Mouse (Mus musculus) embryonic facial prominence, embryonic 15.5 days (tissue): Measurements from ENCODE around the gene Kdm5b. TPM values are rescaled to one million over a fixed set of nuclear protein-coding genes. Genes with fewer than 3 reads are reported as not detected.
A peak's percentile ranks its signal among the peaks of the same experiment; 100 is the strongest.
"Not testable (repeated sequence)": the region's sequence is repeated elsewhere in the genome, so short reads cannot be mapped to it uniquely, and the experiment has no call there.

Source experiments
- ATAC-seq: fragments of 200-750 bp; cut with Nextera tagmentation; 2 replicates; pipeline ENCODE4 v1.8.0; 2017; ENCODE audit warnings: low read depth, moderate TSS enrichment; ENCODE audit not compliant: insufficient number of reproducible peaks, low FRiP score, low TSS enrichment
- H3K27ac ChIP-seq: fragments of 300-500 bp; sonication (generic); replicated peaks from 2 replicates; pipeline ENCODE4 v1.5.1; 2015; ENCODE audit warnings: mild to moderate bottlenecking, inconsistent platforms
- H3K27me3 ChIP-seq: fragments of 300-500 bp; sonication (generic); 2 replicates; pipeline ENCODE4 v1.6.1; 2015; ENCODE audit warnings: inconsistent platforms
- H3K36me3 ChIP-seq: fragments of 300-500 bp; sonication (generic); 2 replicates; pipeline ENCODE4 v1.6.1; 2015; ENCODE audit warnings: mild to moderate bottlenecking, inconsistent platforms
- H3K4me1 ChIP-seq: fragments of 300-500 bp; sonication (generic); 2 replicates; pipeline ENCODE4 v1.6.1; 2015; ENCODE audit warnings: inconsistent platforms
- H3K4me2 ChIP-seq: fragments of 300-500 bp; sonication (generic); replicated peaks from 2 replicates; pipeline ENCODE4 v1.6.1; 2015; ENCODE audit warnings: mild to moderate bottlenecking, inconsistent platforms
- H3K4me3 ChIP-seq: fragments of 300-500 bp; sonication (generic); replicated peaks from 2 replicates; pipeline ENCODE4 v1.5.1; 2015; ENCODE audit warnings: mild to moderate bottlenecking, inconsistent platforms
- H3K9ac ChIP-seq: fragments of 300-500 bp; sonication (generic); 2 replicates; pipeline ENCODE4 v1.6.1; 2015; ENCODE audit warnings: inconsistent platforms
- H3K9me3 ChIP-seq: fragments of 300-500 bp; sonication (generic); replicated peaks from 2 replicates; pipeline ENCODE4 v1.6.1; 2016; ENCODE audit warnings: inconsistent platforms
- WGBS: fragments of 180-500 bp; shearing (Covaris S2); methylation state at CpG from one replicate; pipeline ENCODE4 v1.1.7; 2015; 5-methylcytosine and 5-hydroxymethylcytosine counted together
- polyA plus RNA-seq: library from polyadenylated mRNA; unstranded; fragments of >200 nt; fragmentation: Nextera tagmentation; extraction: Ambion mirVana; gene quantifications from 2 replicates; pipeline ENCODE4 v1.2.1, GENCODE M21; 2015

Kdm5b gene
- polyA plus RNA-seq, 1 experiment from 2014 or later, result 76.0 TPM

- no peaks in the 10 kb centered on the region for H3K27me3 ChIP-seq
- H3K4me3 ChIP-seq, result no peak overlapping the region
Observed at GRCm38 (mm10) chr1:134521163-134521562, 38.8 kb upstream of the Kdm5b start.

DNA sequence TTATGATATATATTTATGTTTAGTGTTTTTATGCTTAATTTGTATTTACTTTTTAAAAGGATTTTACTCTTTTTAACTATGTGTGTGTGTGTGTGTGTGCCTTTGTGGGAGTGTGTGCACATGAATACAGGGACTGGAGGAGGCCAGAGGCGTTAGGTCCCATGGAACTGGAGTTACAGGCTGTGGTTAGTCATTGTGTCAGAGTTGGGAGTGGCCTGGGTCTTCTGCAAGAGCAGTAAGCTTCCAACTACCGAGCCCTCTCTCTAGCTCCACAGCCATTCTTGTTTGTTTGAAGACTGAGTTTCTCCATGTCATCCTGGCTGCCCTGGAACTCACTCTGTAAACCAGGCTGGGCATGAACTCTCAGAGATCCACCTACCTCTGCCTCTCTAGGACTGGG lies 37.6 kb upstream of the Kdm5b start:
- H3K4me1 ChIP-seq, result no peaks in the 10 kb centered on the region
- no peak for ATAC-seq
- no peaks in the 10 kb centered on the region for H3K9me3 ChIP-seq
- no peak overlapping the region for H3K27ac ChIP-seq
- no peaks in the 10 kb centered on the region for H3K27me3 ChIP-seq
- H3K9ac ChIP-seq, result no peak overlapping the region
- H3K4me2 ChIP-seq, result no peak overlapping the region
- H3K36me3 ChIP-seq, result no peaks in the 10 kb centered on the region
- 46% methylated on average over 2 of the region's 2 CpGs for WGBS
- no peak overlapping the region for H3K4me3 ChIP-seq

More at GRCm38 (mm10) chr1:134521163-134521562, 38.8 kb upstream of the Kdm5b start:
- no peak overlapping the region for H3K4me2 ChIP-seq
- H3K27ac ChIP-seq, result no peak overlapping the region
- WGBS, result 73% methylated on average over 7 of the region's 7 CpGs
- no peaks in the 10 kb centered on the region for H3K36me3 ChIP-seq
- no peak overlapping the region for H3K9ac ChIP-seq
- H3K9me3 ChIP-seq, result no peaks in the 10 kb centered on the region
- no peak for ATAC-seq
- peaks cover 9% of the 10 kb centered on the region for H3K4me1 ChIP-seq

- ATAC-seq, result no peak
- Histone ChIP-seq H3K27me3 (no peaks in the 10 kb centered on the region), H3K9me3 (no peaks in the 10 kb centered on the region), H3K4me2 (no peak overlapping the region), H3K9ac (no peak overlapping the region), H3K4me3 (no peak overlapping the region), H3K27ac (no peak overlapping the region), H3K36me3 (no peaks in the 10 kb centered on the region), H3K4me1 (no peaks in the 10 kb centered on the region)
- 69% methylated on average over 5 of the region's 5 CpGs for WGBS
Observed at GRCm38 (mm10) chr1:134524424-134524823, 35.5 kb upstream of the Kdm5b start.

GRCm38 (mm10) chr1:134525015-134525414 lies 35.0 kb upstream of the Kdm5b start:
- whole genome bisulfite sequencing, result 67% methylated on average over 1 of the region's 1 CpGs
- Histone ChIP-seq H3K9ac (no peak overlapping the region), H3K27ac (no peak overlapping the region), H3K4me3 (no peak overlapping the region), H3K4me2 (no peak overlapping the region), H3K4me1 (no peaks in the 10 kb centered on the region), H3K9me3 (no peaks in the 10 kb centered on the region), H3K36me3 (no peaks in the 10 kb centered on the region), H3K27me3 (no peaks in the 10 kb centered on the region)
- no peak for ATAC-seq

DNA sequence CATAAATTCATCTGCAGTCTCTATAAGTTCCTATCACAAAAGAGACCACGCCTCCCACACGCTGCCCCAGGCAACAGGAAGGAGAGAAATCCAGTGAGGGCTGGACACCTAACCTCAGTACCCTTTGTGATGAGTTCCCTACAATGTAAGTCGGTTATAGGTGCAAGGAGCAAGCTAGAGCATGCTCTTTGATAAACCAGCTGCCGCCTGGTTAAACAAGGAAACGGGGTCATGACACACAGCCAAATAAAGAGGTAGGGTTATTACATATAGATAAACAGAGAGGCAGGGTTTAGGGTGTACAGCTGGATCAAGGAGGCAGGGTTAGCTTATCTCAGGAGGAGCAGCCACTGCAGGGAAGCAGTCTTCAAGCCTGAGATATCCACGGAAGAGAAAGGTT lies 33.2 kb upstream of the Kdm5b start:
- Histone ChIP-seq H3K9me3 (no peaks in the 10 kb centered on the region), H3K27ac (no peak overlapping the region), H3K4me3 (no peak overlapping the region), H3K27me3 (no peaks in the 10 kb centered on the region), H3K36me3 (no peaks in the 10 kb centered on the region), H3K9ac (no peak overlapping the region), H3K4me1 (no peaks in the 10 kb centered on the region), H3K4me2 (no peak overlapping the region)
- no peak for ATAC-seq
- 73% methylated on average over 6 of the region's 6 CpGs for WGBS

GRCm38 (mm10) chr1:134530618-134531017 lies 29.4 kb upstream of the Kdm5b start:
- H3K9me3 ChIP-seq, result no peaks in the 10 kb centered on the region
- H3K4me1 ChIP-seq, result no peaks in the 10 kb centered on the region
- ATAC-seq, result no peak

DNA sequence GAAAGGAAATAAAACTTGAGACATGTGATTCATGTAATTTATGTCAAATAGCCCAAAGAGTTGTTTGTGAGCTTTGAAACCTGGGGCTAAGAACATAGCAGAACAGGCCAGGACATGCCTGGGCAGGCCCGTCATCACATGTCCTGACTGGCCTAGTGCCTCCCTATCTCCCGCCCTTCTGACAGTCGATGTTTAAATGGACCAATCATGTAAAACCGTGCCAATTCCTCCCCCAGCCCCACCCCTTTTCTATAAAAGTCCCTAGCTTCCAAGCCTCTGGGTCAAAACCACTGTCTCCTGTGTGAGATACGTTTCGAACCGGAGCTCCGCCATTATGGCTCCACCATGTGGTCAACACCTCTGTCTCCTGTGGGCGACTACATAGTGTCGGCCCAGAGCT lies 26.3 kb upstream of the Kdm5b start:
- ATAC-seq, H3K27me3 ChIP-seq, H3K36me3 ChIP-seq: not testable (repeated sequence)

More at GRCm38 (mm10) chr1:134530618-134531017, 29.4 kb upstream of the Kdm5b start:
- Histone ChIP-seq H3K4me2 (no peak overlapping the region), H3K36me3 (no peaks in the 10 kb centered on the region), H3K27me3 (no peaks in the 10 kb centered on the region), H3K9ac (no peak overlapping the region), H3K4me3 (no peak overlapping the region), H3K27ac (no peak overlapping the region)
- WGBS, result 79% methylated on average over 6 of the region's 6 CpGs

DNA sequence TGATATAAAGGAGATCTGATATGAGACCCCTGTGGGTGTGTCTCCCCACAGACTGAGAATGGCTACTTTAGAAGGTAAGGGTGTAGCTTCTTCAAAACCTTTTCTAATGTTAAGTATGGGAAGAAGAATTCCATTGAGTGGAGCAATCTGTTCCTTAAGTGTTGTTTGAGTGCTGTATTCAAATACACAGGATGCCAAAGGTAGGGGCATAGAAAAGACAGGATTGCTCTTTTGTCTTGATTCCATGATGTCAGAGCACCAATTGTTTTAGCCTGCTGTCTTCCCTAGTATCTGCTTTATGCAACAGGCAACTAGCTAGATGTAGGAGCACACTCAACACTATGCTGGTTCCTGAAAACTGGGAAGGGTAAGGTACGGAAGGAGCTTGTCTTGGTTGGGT lies 24.9 kb upstream of the Kdm5b start:
- Histone ChIP-seq H3K9me3 (no peaks in the 10 kb centered on the region), H3K9ac (no peak overlapping the region), H3K4me1 (no peaks in the 10 kb centered on the region), H3K4me3 (no peak overlapping the region), H3K27me3 (no peaks in the 10 kb centered on the region), H3K36me3 (no peaks in the 10 kb centered on the region), H3K4me2 (no peak overlapping the region), H3K27ac (no peak overlapping the region)
- ATAC-seq, result no peak
- 97% methylated on average over 1 of the region's 1 CpGs for WGBS

More for the DNA sequence above, 26.3 kb upstream of the Kdm5b start:
- WGBS, result 93% methylated on average over 10 of the region's 10 CpGs
- H3K27ac ChIP-seq, H3K4me2 ChIP-seq, H3K9me3 ChIP-seq, H3K4me3 ChIP-seq, H3K4me1 ChIP-seq, H3K9ac ChIP-seq: not testable (repeated sequence)

DNA sequence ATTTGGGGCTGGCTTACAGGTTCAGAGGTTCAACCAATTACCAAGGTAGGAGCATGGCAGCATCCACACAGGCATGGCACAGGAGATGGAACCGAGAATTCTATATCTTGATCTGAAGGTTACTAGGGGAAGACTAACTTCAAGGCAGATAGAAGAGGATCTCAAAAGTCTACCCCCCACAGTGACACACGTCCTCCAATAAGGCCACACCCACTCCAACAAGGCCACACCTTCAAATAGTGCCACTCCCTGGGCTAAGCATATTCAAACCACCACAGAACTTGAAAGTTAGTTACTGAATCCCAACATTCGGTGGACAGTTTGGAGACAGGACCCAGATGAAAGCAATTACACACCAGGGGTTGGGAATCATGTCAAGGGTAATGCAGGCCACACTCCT lies 24.5 kb upstream of the Kdm5b start:
- H3K4me1 ChIP-seq, result no peaks in the 10 kb centered on the region
- H3K27me3 ChIP-seq, result no peaks in the 10 kb centered on the region
- no peaks in the 10 kb centered on the region for H3K9me3 ChIP-seq
- H3K4me3 ChIP-seq, result no peak overlapping the region
- H3K9ac ChIP-seq, result no peak overlapping the region
- WGBS, result 61% methylated on average over 3 of the region's 3 CpGs
- ATAC-seq, result no peak
- H3K27ac ChIP-seq, result no peak overlapping the region
- no peak overlapping the region for H3K4me2 ChIP-seq
- no peaks in the 10 kb centered on the region for H3K36me3 ChIP-seq

- no peak overlapping the region for H3K27ac ChIP-seq
- WGBS, result 75% methylated on average over 10 of the region's 10 CpGs
- H3K4me3 ChIP-seq, result no peak overlapping the region
- H3K36me3 ChIP-seq, result no peaks in the 10 kb centered on the region
- peak; percentile 63; the same call in 1 of the 2 replicates for ATAC-seq
- no peak overlapping the region for H3K9ac ChIP-seq
- no peaks in the 10 kb centered on the region for H3K9me3 ChIP-seq
- no peak overlapping the region for H3K4me2 ChIP-seq
- H3K27me3 ChIP-seq, result no peaks in the 10 kb centered on the region
- H3K4me1 ChIP-seq, result no peaks in the 10 kb centered on the region
Observed at GRCm38 (mm10) chr1:134540610-134541009, 19.4 kb upstream of the Kdm5b start.

- Histone ChIP-seq H3K9me3 (no peaks in the 10 kb centered on the region), H3K27ac (no peak overlapping the region), H3K4me2 (no peak overlapping the region), H3K9ac (no peak overlapping the region), H3K4me3 (no peak overlapping the region), H3K36me3 (no peaks in the 10 kb centered on the region), H3K27me3 (no peaks in the 10 kb centered on the region), H3K4me1 (no peaks in the 10 kb centered on the region)
- WGBS, result 63% methylated on average over 4 of the region's 4 CpGs
- ATAC-seq, result no peak
Observed at GRCm38 (mm10) chr1:134548231-134548630, 11.7 kb upstream of the Kdm5b start.

DNA sequence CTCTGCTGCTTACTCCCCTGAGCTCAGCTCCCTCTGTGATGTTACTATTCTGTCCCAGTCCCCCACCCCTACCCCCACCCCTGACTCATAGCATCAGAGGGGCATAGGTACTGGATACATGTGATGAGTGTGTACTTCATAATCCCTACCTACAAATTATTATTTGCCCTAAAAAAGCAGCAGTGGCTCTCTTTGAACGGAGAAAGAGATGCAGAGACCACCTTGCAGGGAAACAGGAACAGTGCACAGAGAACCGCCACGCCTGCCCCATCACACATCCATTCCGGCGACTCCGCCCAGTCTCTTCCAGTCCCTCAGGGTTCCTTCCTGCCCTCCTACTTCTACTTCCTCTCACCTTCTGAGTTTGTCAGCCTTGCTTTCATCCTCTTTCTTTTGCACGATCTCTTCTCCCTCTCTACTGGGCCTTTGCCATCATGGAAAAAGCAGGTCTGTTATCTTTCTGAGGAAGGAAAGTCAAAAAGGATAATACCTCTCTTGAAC lies 10.3 kb upstream of the Kdm5b start, which contains the start of gene Mgat4e:
Gene Mgat4e (minus strand): TSS at position 51 of the 501 bp plus-strand sequence.
- WGBS, result 55% methylated on average over 7 of the region's 7 CpGs
- Histone ChIP-seq H3K4me3 (no peak within 1 kb of the TSS), H3K4me2 (no peak within 1 kb of the TSS), H3K4me1 (no peaks in the 10 kb centered on the region), H3K27ac (no peak within 1 kb of the TSS), H3K9me3 (no peaks in the 10 kb centered on the region), H3K9ac (no peak within 1 kb of the TSS), H3K27me3 (no peaks in the 10 kb centered on the region), H3K36me3 (no peaks in the 10 kb centered on the region)
- no peak for ATAC-seq
